Mouse (Mus musculus): Measurements from ENCODE around the gene Cd72. TPM values are rescaled to one million over a fixed set of nuclear protein-coding genes. Genes with fewer than 3 reads are reported as not detected.

The Cd72 gene
- total RNA-seq, 2 experiments from 2014 or later, result 0.59 to 0.88 TPM

DNA sequence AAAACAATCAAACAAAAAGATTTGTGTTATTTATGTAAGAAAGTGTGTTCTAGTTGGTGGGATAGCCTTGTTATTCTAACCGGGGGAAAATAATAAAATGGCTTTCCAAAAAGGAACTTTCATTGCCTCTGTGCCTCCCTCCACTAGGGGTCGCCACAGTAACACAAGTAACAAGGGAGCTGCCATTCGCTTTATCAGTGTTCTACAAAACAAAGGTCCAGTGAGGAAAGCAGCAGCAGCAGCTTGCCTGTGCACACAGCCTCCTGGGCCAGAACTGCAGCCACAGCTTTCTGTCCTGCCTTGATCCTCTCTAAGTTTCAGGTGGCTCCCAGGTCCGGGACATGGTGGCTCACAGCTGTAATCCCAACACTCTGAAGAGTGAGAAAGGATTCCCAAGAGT is 22.7 kb downstream of the Cd72 start:
- intact Hi-C loops (cut with DNase I), result loop anchor here (2.0 kb wide), 1 partner anchor 281 kb away; no protein-coding TSS in a partner anchor
- peak; percentile 86 to 92 for DNase-seq

DNA sequence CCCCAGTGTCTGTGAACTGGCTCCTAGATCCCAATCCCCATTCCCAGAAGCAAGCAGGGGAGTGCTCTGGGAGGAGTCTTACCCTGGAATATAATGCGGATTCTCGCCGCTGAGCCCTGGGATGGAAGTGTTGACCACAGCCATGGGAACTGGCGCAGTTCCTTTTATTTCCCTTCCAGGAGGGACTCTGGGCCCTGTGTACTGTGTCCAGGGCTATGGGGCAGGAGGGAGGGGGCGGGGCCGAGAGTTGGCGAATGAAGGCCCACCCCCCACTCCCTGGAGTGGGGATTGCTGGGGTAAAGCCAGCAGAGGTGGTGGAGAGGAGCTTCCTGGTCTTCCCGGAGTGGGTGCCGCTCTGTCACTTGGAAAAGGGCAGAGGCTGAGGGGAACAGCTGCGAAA is 25.5 kb downstream of the Cd72 start, which contains the start of gene Fam166b:
Gene Fam166b (minus strand): TSS at position 189 of the 400 bp plus-strand sequence.
- DNase-seq, result peak in 1 of 2 experiments; percentile 34
- intact Hi-C loops (cut with DNase I), result no loop called here

DNA sequence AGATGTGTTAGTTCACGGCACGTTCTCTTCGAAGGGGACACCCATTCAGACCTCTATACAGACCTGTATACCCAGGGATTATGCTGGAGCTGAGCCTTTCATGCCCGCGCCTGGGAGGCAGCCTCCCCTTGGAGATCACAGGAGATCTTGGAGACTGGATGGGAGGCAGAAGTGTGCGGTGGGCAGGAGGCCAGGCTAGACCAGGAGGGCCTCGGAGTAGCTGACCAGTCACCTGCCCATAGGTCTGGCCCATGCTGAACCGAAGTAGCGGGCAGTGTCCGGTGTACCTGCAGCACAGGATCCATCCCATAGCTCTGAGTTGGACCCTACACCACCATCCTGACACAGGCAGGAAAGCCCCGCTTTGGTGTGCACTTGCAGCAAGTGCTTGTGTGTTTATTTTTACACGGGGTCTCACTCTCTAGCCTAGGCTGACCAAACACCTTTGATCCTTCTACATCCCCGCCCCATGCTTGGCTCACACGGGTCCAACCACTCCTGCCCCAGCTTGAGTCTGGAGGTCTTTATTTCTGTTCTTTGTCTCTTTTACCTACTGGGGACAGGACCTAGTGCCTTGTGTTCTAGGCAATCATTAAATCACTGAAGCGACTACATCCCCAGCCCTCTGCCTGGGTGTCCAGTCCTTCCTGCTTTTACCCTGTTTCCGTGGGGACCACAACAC is 26.1 kb downstream of the Cd72 start:
- DNase-seq, result no peak
- intact Hi-C loops (cut with DNase I), result no loop called here

DNA sequence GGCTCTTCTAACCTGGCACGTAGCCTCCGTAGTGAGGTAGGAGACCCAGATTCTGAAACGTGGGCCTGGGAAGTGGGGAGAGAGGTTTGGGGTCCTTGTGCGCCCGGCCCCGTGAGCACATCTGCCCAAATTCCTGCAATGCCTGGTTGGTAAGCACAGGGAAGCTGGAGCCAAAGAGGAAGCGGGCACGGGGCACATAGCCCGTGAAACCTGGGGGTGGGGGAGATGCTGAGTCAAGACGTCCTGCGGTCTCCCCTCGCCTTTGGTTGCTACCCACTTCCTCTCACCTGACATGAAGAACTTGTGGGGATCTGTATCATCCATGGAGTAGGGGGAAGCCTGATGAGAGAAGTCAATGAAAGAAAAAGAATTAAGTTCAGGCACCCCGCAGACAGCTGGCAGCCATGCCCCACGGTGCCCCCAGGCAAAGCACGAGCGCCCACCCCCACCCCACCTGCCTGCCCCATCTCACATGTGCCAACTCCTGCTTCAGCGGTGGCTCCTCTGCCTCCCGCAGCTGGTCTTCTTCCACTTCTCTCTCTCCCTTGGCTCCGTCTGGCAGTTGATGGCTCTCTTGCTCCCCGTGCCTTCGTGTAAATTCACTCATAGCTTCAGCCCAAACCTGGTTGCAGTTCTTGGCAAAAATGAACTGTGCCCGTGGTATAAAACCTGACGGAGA is 26.8 kb downstream of the Cd72 start:
- DNase-seq, result no peak
- intact Hi-C loops (cut with DNase I), result no loop called here

DNA sequence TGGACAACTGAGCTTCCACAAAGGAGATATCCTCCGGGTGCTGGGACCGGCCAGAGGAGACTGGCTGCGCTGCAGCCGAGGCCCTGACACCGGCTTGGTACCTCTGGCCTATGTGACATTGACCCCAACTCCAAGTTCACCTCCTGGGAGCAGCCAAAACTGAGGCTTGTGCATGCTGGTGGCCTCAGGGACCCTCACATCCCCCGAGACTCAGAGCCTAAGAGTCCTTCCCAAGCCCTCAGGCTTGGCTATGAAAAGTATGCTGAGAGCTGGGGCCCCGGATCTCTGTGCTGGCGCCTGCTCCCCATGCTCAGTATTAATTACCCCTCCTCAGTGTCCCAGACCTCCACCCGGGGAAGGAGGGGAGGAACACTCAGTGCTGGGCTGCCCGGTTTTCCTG is 27.9 kb downstream of the Cd72 start:
- DNase-seq, result no peak
- intact Hi-C loops (cut with DNase I), result no loop called here

DNA sequence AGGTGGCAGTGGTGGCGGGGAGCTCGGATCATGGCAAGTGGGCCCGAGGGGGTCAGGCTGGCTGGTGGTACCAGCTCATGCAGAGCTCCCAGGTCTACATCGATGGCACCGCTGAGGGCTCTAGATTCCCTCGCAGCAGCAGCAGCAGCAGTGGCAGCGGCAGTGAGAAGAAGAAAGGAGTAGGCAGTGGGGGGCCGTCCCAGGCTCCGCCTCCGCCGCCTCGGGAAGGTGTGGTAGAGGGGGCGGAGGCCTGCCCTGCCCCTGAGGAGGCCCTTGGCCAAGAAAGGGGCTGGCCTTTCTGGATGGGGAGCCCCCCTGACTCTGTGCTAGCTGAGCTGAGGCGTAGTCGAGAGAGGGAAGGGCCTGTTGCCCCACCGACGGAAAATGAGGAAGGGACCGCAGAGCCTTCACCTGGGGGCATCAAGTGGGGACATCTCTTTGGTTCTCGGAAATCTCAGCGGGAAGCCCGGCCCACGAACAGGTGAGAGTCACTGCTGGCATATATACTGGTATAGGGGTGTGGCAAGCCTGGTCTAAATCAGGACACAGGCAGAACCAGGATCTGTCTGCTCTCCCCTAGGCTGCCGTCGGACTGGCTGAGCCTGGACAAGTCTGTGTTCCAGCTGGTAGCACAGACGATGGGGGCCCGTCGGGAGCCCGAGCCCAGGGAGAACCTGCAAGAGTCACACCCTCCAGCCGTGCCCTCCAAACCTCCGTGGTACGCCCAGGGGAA is 28.6 kb downstream of the Cd72 start:
- intact Hi-C loops (cut with DNase I), result no loop called here
- no peak for DNase-seq

DNA sequence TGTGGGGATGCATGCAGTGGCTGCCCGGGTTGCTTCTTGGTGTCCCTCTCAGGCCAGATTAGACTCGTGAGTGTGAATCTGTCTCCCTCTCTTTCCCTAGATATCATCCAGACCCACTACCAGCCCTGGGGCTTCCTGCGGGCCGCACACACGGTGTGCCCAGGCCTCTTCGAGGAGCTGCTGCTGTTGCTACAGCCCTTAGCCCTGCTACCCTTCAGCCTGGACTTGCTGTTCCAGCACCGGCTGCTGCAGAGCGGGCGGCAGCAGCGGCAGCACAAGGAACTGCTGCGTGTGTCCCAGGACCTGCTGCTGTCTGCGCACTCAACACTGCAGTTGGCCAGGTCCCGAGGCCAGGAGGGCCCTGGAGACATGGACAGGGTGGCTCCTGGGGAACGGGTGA is 29.2 kb downstream of the Cd72 start:
- no peak for DNase-seq
- intact Hi-C loops (cut with DNase I), result no loop called here

DNA sequence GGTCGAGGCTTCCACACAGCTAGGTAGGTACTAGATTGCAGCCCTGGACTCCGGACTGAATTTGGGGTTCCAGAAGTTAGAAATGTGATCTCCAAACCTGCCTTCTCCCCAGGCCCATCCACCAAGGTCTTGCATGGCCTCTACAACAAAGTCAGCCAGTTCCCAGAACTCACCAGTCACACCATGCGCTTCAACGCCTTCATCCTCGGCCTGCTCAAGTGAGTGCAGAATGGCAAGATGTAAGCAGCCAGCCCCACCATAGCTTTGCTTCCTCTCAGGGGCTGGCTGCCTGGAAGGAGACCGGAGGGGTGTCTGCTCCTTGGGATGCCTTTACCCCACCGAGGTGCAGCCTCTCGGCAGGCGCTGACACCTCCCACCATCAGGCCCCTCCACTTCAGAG is 30.4 kb downstream of the Cd72 start:
- intact Hi-C loops (cut with DNase I), result loop anchor here (5.0 kb wide), 1 partner anchor 377 kb away; the partner anchor contains the start of gene Fam214b
- DNase-seq, result no peak

DNA sequence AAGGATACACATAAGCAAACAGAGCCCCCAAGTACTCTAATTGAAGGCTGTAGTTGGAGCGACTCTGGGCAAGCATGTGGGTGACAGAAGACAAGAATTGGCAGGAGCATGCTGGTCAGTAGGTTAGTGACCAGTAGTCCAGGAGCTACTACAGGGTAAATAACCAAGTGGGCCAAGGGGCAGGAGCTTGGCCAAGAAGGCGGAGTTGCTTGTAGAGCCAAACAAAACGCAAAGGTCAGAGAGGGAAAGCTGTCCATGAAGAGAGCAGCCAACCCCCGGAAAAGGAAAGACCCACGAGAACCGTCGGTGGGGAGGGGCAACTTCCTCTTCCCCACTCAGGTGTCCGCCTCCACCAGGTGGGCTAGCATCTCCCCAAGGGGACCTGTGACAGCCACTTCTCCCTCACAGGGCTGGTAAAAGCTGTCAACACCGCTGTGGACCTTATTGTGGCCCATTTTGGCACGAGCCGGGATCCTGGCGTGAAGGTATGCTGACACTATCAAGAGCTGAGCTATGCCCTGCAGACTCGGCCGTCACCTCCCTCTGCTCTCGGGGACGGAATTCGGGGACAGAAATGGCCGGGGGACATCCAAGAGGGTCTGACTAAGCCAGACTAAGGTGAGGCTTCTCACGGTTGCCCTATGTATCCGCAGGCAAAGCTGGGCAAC is 31.0 kb downstream of the Cd72 start:
- DNase-seq, result no peak
- intact Hi-C loops (cut with DNase I), result loop anchor here (5.0 kb wide), 1 partner anchor 376 kb away; the partner anchor contains the start of gene Fam214b

DNA sequence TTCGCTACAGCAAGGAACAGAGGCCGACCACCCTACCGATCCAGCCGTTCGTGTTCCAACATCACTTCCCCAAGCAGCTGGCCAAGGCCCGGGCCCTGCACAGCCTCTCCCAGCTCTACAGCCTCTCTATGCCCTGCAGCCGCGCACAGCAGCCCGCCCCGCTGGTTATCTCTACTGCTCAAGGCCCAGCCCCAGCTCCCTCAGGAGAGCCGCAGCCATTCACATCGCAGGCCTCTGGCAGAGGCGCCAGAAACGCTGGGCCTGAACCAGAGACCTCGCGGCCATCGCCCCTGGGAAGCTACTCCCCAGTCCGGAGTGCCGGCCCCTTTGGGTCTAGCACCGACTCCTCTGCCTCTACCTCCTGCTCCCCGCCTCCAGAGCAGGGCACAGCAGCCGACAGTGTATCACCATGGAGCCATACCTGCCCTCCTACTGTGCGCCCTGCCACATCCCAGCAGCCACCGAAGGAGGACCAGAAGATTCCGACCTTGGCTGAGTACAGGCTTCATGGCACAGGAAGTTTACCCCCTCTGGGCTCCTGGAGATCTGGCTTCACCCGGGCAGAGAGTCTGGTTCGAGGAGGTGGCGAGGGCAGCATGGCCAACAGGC is 32.7 kb downstream of the Cd72 start:
- intact Hi-C loops (cut with DNase I), result loop anchor here (5.0 kb wide), 1 partner anchor 374 kb away; the partner anchor contains the start of gene Fam214b
- DNase-seq, result no peak

DNA sequence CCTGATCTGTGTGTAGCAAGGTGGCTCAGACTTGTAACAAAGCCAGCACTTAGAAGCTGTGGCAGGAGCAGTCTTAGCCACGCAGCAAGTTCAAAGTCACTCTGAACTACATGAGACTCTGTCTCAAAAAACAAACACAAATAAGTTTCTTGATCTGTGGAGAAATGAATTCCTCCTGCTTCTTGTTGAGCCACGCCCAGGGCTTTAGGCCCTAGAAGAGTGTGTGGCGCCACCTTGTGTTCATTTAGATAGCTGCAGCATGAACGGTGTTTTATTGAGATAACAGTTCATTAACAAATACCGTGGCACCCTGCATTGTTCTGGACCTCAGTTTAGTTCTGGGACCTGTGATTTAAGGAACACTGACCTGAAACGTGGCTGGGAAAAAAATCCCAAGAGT is 34.1 kb downstream of the Cd72 start:
- intact Hi-C loops (cut with DNase I), result loop anchor here (1.0 to 5.0 kb wide), 3 partner anchors 69 to 373 kb away; partner anchors contain the start of genes Atp8b5 and Fam214b
- DNase-seq, result peak; percentile 81 to 88

DNA sequence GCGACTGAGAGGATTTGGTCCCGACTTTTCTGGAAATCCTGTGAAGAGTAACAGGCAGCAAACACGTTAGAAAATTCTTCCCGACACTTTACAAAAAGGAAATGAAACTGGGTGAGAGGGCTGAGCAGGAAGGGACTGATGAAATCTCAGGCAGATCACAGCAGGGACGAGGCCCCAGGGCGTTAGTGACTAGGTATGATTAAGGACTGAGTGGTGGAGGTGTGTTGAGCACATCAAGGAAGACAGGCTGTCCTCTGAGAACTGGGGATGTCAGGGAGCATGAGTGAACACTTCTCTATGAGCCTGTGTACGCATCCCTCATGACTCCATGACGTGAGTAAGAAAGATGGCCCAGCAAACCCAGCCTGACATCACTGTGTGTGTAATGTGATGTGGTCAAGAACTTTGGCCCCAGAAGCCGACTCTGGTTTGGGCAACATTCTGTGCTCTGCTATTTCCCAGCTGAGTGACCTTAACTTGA is 34.6 kb downstream of the Cd72 start:
- intact Hi-C loops (cut with DNase I), result loop anchor here (1.0 to 5.0 kb wide), 4 partner anchors 38 to 373 kb away; partner anchors contain the start of genes Atp8b5 and Fam214b
- no peak for DNase-seq

DNA sequence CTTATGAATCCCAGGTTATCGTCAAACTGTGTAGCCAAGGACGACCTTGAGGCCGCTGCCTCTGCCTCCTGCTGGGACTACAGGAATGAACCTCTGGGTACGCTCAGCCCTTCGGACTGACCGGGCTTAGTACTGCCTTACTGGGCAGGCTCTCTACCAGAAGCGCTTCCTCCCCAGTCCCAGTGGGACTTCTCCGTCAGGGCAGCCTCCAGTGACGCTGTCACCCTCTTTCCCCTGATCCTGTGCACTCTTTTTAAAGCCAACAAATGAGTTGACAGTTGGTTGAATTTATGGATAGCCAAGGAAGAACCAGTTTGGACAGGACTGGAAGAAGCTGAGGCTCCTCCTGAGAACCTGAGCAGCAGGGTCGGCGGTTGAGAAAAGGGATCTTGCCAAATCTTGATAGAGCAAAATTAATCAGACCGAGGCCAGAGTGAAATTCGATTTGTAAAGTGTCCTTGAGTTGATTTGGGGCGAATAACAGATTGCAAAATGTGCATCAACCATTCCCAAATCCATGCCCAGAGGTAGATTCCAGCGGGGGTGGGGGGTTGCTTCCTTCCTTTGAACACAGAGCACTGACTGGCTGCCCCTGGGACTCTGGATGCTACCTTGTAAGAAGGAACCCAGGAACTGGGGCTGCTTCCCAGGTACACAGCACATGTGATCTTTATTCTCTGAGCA is 35.3 kb downstream of the Cd72 start:
- DNase-seq, result peak in 1 of 2 experiments; percentile 57
- intact Hi-C loops (cut with DNase I), result loop anchor here (1.0 kb wide), 1 partner anchor 37 kb away; no protein-coding TSS in a partner anchor

DNA sequence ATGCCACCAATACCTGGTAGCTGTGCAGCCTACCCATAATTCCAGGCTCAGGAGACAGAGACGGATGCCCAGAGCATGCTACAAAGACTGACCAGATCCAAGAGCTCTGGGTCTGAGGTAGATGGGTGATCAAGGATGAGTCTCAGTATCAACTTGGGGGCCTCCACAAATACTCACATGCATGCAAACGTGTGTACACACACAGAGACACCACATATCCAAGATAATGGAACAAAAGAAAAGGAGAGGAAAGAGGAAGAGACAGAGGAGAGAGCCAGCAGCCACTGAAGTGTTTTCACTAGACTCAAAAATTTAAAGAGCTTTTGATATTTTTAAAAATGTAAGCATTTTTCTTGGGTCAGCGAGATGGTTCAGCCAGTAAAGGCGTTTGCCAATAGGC is 36.0 kb downstream of the Cd72 start:
- no peak for DNase-seq
- intact Hi-C loops (cut with DNase I), result no loop called here

DNA sequence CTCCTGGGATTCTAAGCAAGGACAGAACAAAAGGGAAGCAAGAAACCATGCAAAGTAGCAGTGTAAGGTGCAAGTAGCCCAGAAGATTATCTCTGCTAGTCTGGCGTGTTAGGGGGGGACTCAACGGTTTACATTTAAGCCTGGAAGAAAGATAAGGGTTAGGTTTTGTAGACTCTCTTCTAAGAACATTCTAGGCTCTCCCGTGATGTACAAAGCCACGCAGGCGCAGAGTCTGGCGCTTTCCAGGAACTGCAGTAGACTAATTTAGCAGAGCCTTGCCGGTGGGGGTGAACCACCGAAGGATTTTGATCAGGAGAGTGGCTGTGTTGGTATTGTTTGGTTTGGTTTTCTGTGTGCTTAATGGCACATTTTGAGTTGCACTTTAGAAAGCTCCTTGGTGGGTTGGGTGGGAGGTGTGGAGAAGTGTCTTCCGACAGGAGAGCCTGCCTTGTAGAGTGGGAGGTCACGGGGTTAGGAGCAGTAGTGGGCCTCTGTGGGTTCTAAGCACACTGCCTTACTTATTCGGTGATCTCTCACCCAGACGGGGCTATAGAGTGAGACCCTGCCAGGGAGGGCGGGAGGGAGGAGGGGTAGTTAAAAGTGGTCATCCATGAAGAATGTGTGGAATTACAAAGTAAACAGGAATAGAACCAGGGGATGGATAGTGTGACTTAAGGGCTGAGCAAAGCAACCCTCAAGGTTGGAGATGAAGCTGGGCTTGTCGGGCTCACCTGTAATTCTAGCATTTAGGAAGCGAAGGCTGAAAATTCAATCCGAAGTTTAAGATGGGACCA is 37.0 kb downstream of the Cd72 start:
- no peak for DNase-seq
- intact Hi-C loops (cut with DNase I), result no loop called here

DNA sequence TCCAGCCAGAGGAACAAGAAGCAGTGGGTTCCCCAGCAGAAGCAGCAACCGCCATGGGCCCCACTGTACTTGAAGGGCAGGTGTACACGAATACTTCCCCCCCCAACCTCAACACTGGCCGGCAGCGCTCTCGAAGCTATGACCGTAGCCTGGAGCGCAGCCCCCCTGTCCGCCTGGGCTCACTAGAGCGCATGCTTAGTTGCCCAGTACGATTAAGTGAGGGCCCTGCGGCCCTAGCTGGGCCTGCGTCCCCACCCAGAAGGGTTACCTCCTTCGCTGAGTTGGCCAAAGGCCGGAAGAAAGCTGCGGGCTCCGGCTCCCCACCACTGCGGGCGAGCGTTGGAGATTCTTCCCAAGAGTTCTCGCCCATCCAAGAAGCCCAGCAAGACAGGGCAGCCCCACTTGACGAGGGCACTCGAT is 38.3 kb downstream of the Cd72 start:
- no peak for DNase-seq
- intact Hi-C loops (cut with DNase I), result no loop called here

DNA sequence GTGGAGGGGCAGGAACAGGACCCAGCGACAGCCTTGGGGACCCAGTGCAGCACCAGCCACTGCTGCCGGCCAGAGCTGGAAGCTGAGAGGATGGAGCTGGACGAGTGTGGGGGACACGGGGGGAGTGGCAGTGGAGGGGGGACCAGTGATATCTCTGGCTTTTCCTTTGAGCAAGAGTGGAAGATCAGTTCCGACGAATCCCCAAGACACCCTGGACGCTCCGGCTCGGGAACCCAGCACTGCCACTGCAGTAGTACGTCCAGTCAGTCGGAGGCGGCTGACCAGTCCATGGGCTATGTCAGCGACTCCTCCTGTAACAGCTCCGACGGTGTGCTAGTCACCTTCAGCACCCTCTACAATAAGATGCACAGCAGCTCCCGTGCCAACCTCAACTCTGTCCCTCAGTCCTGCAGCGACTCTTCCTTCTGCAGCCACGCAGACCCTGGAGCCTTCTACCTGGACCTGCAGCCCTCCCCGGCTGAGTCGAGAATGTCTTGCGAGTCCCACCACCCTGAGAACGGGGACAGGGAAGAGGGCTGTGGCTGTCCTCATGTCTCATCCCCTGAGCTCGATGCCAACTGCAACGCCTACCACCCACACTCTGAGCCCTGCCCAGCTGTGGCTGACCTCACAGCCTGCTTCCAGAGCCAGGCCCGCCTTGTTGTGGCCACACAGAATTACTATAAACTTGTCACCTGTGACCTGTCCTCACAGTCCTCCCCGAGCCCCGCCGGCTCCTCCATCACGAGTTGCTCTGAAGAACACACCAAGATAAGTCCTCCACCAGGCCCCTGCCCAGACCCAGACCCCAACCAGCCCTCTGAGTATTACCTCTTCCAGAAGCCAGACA is 39.0 kb downstream of the Cd72 start:
- intact Hi-C loops (cut with DNase I), result no loop called here
- no peak for DNase-seq

DNA sequence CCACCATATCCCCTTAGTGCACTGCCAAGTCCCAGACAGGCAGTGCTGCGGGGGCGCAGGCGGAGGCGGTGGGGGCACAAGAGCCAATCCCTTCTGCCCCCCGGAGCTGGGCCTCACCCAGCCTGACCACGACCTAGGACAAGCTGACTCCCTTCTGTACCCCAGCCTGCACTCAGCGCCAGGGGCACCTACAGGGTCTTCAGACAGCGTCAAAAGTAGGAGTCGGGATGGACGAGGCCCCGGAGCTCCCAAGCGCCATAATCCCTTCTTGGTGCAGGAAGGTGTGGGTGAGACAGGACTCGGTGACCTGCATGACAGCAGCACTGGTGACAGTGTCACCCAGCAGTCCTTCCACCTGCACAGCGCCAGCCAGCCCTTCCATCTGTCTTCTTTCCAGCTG is 39.7 kb downstream of the Cd72 start:
- intact Hi-C loops (cut with DNase I), result no loop called here
- no peak for DNase-seq

Data from heart, postnatal 14 days (tissue).